Mouse (Mus musculus): ENCODE data around the gene Rdm1. TPM values are rescaled to one million over a fixed set of nuclear protein-coding genes. Genes with fewer than 3 reads are reported as not detected.

Gene Rdm1
- total and polyA plus RNA-seq, 3 experiments, result 6.5 to 6.8 TPM; not detected in 1

DNA sequence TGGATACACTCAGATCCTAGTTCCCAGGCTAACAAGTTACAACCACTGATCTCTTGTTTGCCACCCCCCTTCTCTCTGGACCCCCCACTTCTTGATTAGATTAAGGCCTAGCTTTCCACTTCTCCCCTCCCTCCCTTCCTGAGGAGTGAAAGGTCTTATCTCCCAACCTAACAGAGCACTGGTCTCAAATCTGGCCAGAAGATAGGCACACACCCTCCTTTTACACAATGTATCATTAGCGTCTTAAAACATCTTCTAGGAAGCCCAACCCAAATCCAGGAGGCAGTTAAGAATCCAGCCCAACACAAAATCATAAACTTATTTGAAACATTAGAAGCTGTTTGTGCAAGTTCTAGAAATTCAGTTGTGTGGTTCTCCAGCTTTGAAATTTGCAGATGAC lies 43.3 kb downstream of the Rdm1 start (continued):
- TF ChIP-seq CTCF (IDR thresholded peaks at IDR 0.05 in 2 of 3, conservative IDR thresholded peaks at IDR 0.05 in 1 of 3; ENCODE audit: control insufficient read depth in 1 of 3, insufficient read depth in 1 of 3, low read depth in 2 of 3, low read length in 3 of 3, poor library complexity in 1 of 3, severe bottlenecking in 1 of 3) (no peak), NRF1 (IDR thresholded peaks at IDR 0.05; ENCODE audit: insufficient read depth, low read depth, low read length, poor library complexity, severe bottlenecking) (no peak), MYC (IDR thresholded peaks at IDR 0.05; ENCODE audit: low read depth, low read length) (no peak), E2F4 (IDR thresholded peaks at IDR 0.05; ENCODE audit: borderline replicate concordance, low read depth, low read length) (no peak), UBTF (IDR thresholded peaks at IDR 0.05; ENCODE audit: borderline replicate concordance, insufficient read depth, low read depth, low read length) (no peak), ETS1 (IDR thresholded peaks at IDR 0.05; ENCODE audit: low read depth, low read length) (no peak), MXI1 (IDR thresholded peaks at IDR 0.05; ENCODE audit: low read depth, low read length) (no peak), POLR2A (IDR thresholded peaks at IDR 0.05; ENCODE audit: control insufficient read depth in 1 of 2, insufficient read depth in 1 of 2, low read depth in 1 of 2, low read length in 2 of 2, poor library complexity in 1 of 2) (no peak), SMC3 (IDR thresholded peaks at IDR 0.05; ENCODE audit: low read depth, low read length) (no peak), EP300 (IDR thresholded peaks at IDR 0.05; ENCODE audit: low read depth in 1 of 2, low read length in 2 of 2) (peak in 1 of 2 experiments; percentile 23; a peak in 1 of 4 replicates), POLR2AphosphoS2 (IDR thresholded peaks at IDR 0.05; ENCODE audit: low read length) (no peak), ZC3H11A (IDR thresholded peaks at IDR 0.05; ENCODE audit: low read depth, low read length) (no peak), CHD2 (IDR thresholded peaks at IDR 0.05; ENCODE audit: low read length) (no peak), MAFK (IDR thresholded peaks at IDR 0.05; ENCODE audit: borderline replicate concordance, low read depth, low read length) (no peak), USF1 (IDR thresholded peaks at IDR 0.05; ENCODE audit: low read depth, low read length) (no peak)

DNA sequence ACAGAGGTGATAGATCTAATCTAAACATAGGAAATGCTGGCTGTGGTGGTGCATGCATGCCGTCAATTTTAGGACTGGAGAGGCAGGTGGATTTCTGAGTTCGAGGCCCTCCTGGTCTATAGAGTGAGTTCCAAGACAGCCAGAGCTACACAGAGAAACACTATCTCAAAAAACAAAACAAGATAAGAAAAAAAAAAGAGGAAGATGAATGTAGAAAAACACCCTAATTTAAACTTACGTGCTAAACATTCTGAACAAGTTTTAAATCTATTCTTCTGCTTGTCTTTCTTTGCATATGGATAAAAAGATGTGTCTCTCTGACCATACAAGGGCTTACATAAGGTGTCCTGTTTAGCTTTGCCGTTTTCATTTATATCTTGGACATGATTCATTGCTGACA lies 44.3 kb downstream of the Rdm1 start:
- Histone ChIP-seq H3K4me1 (ENCODE audit: control insufficient read depth in 1 of 2, insufficient read depth in 2 of 2, low read length in 2 of 2) (peaks cover 0 to 24% of the 10 kb centered on the region in 2 experiments; a peak in 2 of 4 replicates), H3K4me3 (ENCODE audit: control insufficient read depth in 1 of 2, insufficient read depth in 1 of 2, low read depth in 2 of 2, low read length in 2 of 2) (no peak overlapping the region), H3K27ac (ENCODE audit: control insufficient read depth, low read depth, low read length) (no peak overlapping the region)
- no peak for TF ChIP-seq JUND (IDR thresholded peaks at IDR 0.05; ENCODE audit: low read depth, low read length)
- TF ChIP-seq KAT2A (conservative IDR thresholded peaks at IDR 0.05; ENCODE audit: low read depth, low read length), result no peak
- peak; percentile 27 to 65; a peak in 3 of 4 replicates for TF ChIP-seq EP300 (IDR thresholded peaks at IDR 0.05; ENCODE audit: low read depth in 1 of 2, low read length in 2 of 2)
- no peak for TF ChIP-seq SIN3A (IDR thresholded peaks at IDR 0.05; ENCODE audit: low read length)
- TF ChIP-seq GATA1 (IDR thresholded peaks at IDR 0.05; ENCODE audit: low read depth, low read length), result peak; percentile 85
- peak; percentile 96 for TF ChIP-seq RCOR1 (IDR thresholded peaks at IDR 0.05; ENCODE audit: low read depth, low read length)
- no peak for TF ChIP-seq BHLHE40 (IDR thresholded peaks at IDR 0.05; ENCODE audit: borderline replicate concordance, low read depth, low read length)
- no peak for TF ChIP-seq MAX (IDR thresholded peaks at IDR 0.05; ENCODE audit: low read length)
- TF ChIP-seq ELF1 (IDR thresholded peaks at IDR 0.05; ENCODE audit: low read depth, low read length), result no peak
- no peak for TF ChIP-seq MAFK (IDR thresholded peaks at IDR 0.05; ENCODE audit: borderline replicate concordance, low read depth, low read length)
- TF ChIP-seq MYC (IDR thresholded peaks at IDR 0.05; ENCODE audit: low read depth, low read length), result no peak
- 0 out of 2 replicates have a peak, but pooled peaks have one; percentile 28 for TF ChIP-seq TCF12 (IDR thresholded peaks at IDR 0.05; ENCODE audit: low read depth, low read length)
- TF ChIP-seq MEF2A (IDR thresholded peaks at IDR 0.05; ENCODE audit: extremely low read depth, insufficient replicate concordance, low read depth, low read length, poor library complexity, severe bottlenecking), result no peak
- no peak for TF ChIP-seq ZC3H11A (IDR thresholded peaks at IDR 0.05; ENCODE audit: low read depth, low read length)
- TF ChIP-seq MYB (IDR thresholded peaks at IDR 0.05; ENCODE audit: low read depth, low read length), result no peak
- no peak for TF ChIP-seq USF1 (IDR thresholded peaks at IDR 0.05; ENCODE audit: low read depth, low read length)
- TF ChIP-seq POLR2AphosphoS2 (IDR thresholded peaks at IDR 0.05; ENCODE audit: low read length), result no peak
- TF ChIP-seq TBP (IDR thresholded peaks at IDR 0.05; ENCODE audit: low read depth, low read length), result peak; percentile 55; the same call in 1 of the 2 replicates
- no peak for TF ChIP-seq RAD21 (IDR thresholded peaks at IDR 0.05; ENCODE audit: low read depth, low read length)
- TF ChIP-seq CTCF (IDR thresholded peaks at IDR 0.05 in 2 of 3, conservative IDR thresholded peaks at IDR 0.05 in 1 of 3; ENCODE audit: control insufficient read depth in 1 of 3, insufficient read depth in 1 of 3, low read depth in 2 of 3, low read length in 3 of 3, poor library complexity in 1 of 3, severe bottlenecking in 1 of 3), result no peak
- no peak for TF ChIP-seq ETS1 (IDR thresholded peaks at IDR 0.05; ENCODE audit: low read depth, low read length)
- no peak for TF ChIP-seq GABPA (IDR thresholded peaks at IDR 0.05; ENCODE audit: low read depth, low read length)
- TF ChIP-seq HCFC1 (IDR thresholded peaks at IDR 0.05; ENCODE audit: low read depth, low read length), result no peak
- no peak for TF ChIP-seq POLR2A (IDR thresholded peaks at IDR 0.05; ENCODE audit: control insufficient read depth in 1 of 2, insufficient read depth in 1 of 2, low read depth in 1 of 2, low read length in 2 of 2, poor library complexity in 1 of 2)
- no peak for TF ChIP-seq ZMIZ1 (IDR thresholded peaks at IDR 0.05; ENCODE audit: low read depth, low read length)
- no peak for TF ChIP-seq ZKSCAN1 (IDR thresholded peaks at IDR 0.05; ENCODE audit: low read depth, low read length)
- no peak for TF ChIP-seq SMC3 (IDR thresholded peaks at IDR 0.05; ENCODE audit: low read depth, low read length)
- no peak for TF ChIP-seq E2F4 (IDR thresholded peaks at IDR 0.05; ENCODE audit: borderline replicate concordance, low read depth, low read length)
- TF ChIP-seq MXI1 (IDR thresholded peaks at IDR 0.05; ENCODE audit: low read depth, low read length), result no peak

More for the DNA sequence above, 44.3 kb downstream of the Rdm1 start:
- no peak for DNase-seq (ENCODE audit: low read depth, low spot score)
- no peak overlapping the region for H3K9ac ChIP-seq (ENCODE audit: control insufficient read depth, low read depth, low read length, poor library complexity, severe bottlenecking)
- H3K9me3 ChIP-seq (replicated peaks; ENCODE audit: insufficient read depth, low read length), result no peaks in the 10 kb centered on the region
- no peaks in the 10 kb centered on the region for H3K79me2 ChIP-seq (ENCODE audit: control insufficient read depth, insufficient read depth, low read length, poor library complexity)
- H3K36me3 ChIP-seq (ENCODE audit: control insufficient read depth in 1 of 2, insufficient read depth in 2 of 2, low read length in 2 of 2), result peaks cover 0 to 11% of the 10 kb centered on the region in 2 experiments; a peak in 2 of 4 replicates
- H3K27me3 ChIP-seq (ENCODE audit: control insufficient read depth in 1 of 2, insufficient read depth in 2 of 2, low read length in 2 of 2), result 0 out of 4 replicates have a peak, but pooled peaks cover 0 to 1% of the 10 kb centered on the region in 2 experiments
